Mouse (Mus musculus) CH12F3 (cell line): Measurements from ENCODE around the gene 0610010F05Rik.

Source experiments
- in situ Hi-C: fragments of 300-500 bp; cut with MboI; formaldehyde crosslinking; loops from 2 replicates; pipeline ENCODE4 v1.14.3; 2020; ENCODE audit warnings: low sequenced_read_pairs

Gene 0610010F05Rik

GRCm38 (mm10) chr11:23570130-23570529 is 63.3 kb downstream of the 0610010F05Rik start:
- in situ Hi-C loops: no loop called here

DNA sequence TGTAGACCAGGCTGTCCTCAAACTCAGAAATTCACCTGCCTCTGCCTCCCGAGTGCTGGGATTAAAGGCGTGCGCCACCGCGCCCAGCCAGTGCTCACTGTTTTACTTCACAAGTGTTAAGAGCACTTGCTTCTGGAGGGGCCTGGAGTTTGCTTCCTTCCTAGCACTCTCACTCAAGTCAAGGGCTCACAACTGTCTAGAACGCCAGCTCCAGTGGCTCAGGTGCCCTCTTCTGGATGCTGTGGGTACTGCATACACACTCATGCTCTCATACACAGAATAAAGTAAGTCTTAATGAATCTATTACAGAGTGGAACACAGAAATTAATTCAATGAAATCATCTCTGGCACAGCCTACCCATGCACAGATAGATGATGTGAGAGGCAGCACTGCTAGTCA is 67.7 kb downstream of the 0610010F05Rik start:
- in situ Hi-C loops: no loop called here

- in situ Hi-C loops: no loop called here
Observed at GRCm38 (mm10) chr11:23557039-23557630, 76.3 kb downstream of the 0610010F05Rik start.

GRCm38 (mm10) chr11:23537446-23537845 is 96.0 kb downstream of the 0610010F05Rik start:
- in situ Hi-C loops: no loop called here

DNA sequence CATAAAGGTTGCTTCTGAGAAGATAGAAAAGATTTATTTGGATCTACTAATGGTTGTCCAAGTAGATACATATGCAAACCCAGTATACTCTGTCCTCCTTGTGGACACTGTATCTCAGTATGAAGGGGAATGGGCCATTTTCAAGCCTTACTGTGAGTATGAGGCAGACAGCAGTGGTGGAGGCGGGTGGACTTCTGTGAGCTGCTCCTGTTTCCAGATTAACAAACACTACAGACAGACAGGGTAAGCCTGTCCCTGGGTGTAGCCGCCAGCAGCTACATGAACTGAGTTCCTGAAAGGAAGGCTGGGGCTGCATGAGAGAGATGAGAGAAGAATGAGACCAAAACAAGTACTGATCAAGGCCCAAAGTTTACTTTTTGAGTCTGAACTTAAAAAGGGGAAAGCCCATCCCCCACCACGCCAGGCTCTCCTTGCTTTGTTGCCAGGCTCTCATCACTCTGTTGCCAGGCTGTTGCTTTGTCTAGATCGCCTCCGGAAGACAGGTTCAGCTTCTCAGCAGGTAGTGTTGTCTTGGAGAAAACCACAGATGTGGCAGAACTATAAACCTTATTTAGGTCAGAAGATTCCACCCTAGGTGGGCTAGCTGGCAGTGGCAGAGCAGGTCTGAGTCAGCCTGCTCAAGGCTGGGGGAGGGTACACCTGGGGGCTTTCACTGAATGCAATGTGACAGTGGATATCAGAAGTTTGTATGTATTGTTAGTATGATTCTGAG is 112.8 kb downstream of the 0610010F05Rik start, which contains the start of gene 1700093K21Rik:
Gene 1700093K21Rik, minus strand, starts transcription at position 683 of the 733 bp plus-strand sequence.
- in situ Hi-C loops: no loop called here

DNA sequence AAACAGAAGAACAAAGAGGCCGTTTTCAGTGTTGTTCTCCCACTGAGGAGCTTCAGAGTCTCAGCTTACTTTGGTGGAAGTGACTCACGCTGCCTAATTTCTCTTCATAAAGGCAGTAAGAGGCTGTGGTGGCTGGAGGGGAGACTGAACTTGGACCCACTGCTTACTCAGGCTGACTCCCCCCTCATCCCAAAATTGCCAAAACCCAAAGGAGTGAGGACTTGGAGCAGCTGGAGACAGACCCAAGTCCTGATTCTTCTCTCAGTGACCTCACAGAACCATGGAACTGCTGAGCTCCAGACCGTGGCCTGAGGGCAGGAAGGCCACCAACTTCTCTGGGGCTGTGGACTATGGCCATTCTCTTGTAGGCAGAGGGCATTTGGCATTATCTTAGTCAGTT is 114.5 kb downstream of the 0610010F05Rik start:
- in situ Hi-C loops: no loop called here

- in situ Hi-C loops: no loop called here
Observed at GRCm38 (mm10) chr11:23515315-23515714, 118.1 kb downstream of the 0610010F05Rik start.
